Mouse (Mus musculus) forebrain, embryonic 11.5 days (tissue): ENCODE data around the gene Pygm. TPM values are rescaled to one million over a fixed set of nuclear protein-coding genes. Genes with fewer than 3 reads are reported as not detected.

Experiments
- ATAC-seq: fragments of 200-750 bp; cut with Nextera tagmentation; replicated peaks from 2 replicates; pipeline ENCODE4 v1.8.0; 2017; ENCODE audit warnings: moderate TSS enrichment; ENCODE audit not compliant: low FRiP score
- DNase-seq: peaks from one replicate; pipeline ENCODE4 v3.0.0-alpha.2; 2017; ENCODE audit warnings: low spot score
- H3K27ac ChIP-seq: fragments of 300-500 bp; sonication (generic); 2 replicates; pipeline ENCODE4 v1.5.1; 2014; ENCODE audit warnings: low read depth, low read length
- H3K27me3 ChIP-seq: fragments of 300-500 bp; sonication (generic); 2 replicates; pipeline ENCODE4 v1.6.1; 2014; ENCODE audit warnings: mild to moderate bottlenecking, low read length, mixed read lengths; ENCODE audit not compliant: control insufficient read depth, insufficient read depth
- H3K36me3 ChIP-seq: fragments of 300-500 bp; sonication (generic); 2 replicates; pipeline ENCODE4 v1.6.1; 2014; ENCODE audit warnings: mild to moderate bottlenecking, low read length, moderate library complexity, mixed read lengths; ENCODE audit not compliant: control insufficient read depth, insufficient read depth
- H3K4me1 ChIP-seq: fragments of 300-500 bp; sonication (generic); replicated peaks from 2 replicates; pipeline ENCODE4 v1.6.1; 2014; ENCODE audit warnings: low read length, mixed read lengths; ENCODE audit not compliant: control insufficient read depth, insufficient read depth
- H3K4me2 ChIP-seq: fragments of 300-500 bp; sonication (generic); 2 replicates; pipeline ENCODE4 v1.6.1; 2014; ENCODE audit warnings: low read depth, mild to moderate bottlenecking, low read length, moderate library complexity, mixed read lengths; ENCODE audit not compliant: severe bottlenecking
- H3K4me3 ChIP-seq: fragments of 300-500 bp; sonication (generic); 2 replicates; pipeline ENCODE4 v1.5.1; 2014; ENCODE audit warnings: low read depth, low read length
- H3K9ac ChIP-seq: fragments of 300-500 bp; sonication (generic); 2 replicates; pipeline ENCODE4 v1.6.1; 2014; ENCODE audit warnings: low read length
- H3K9me3 ChIP-seq: fragments of 300-500 bp; sonication (generic); 2 replicates; pipeline ENCODE4 v1.6.1; 2016; ENCODE audit warnings: low read length, mixed read lengths; ENCODE audit not compliant: control insufficient read depth
- WGBS: fragments of 180-500 bp; shearing (Covaris S2); extraction: QIAGEN DNeasy Blood & Tissue Kit; methylation state at CpG from one replicate; pipeline ENCODE4 v1.1.7; 2014; 5-methylcytosine and 5-hydroxymethylcytosine counted together
- polyA plus RNA-seq: library from polyadenylated mRNA; unstranded; fragments of >200 nt; fragmentation: Nextera tagmentation; extraction: Ambion mirVana; gene quantifications from 2 replicates; pipeline ENCODE4 v1.2.1, GENCODE M21; 2014

The Pygm gene
- polyA plus RNA-seq, 1 experiment from 2014 or later: 1.2 TPM

GRCm38 (mm10) chr19:6422014-6422413, 37.8 kb downstream of the Pygm start:
- DNase-seq: no peak
- no peak for ATAC-seq
- Histone ChIP-seq H3K27ac (no peak overlapping the region), H3K4me1 (peaks cover 14% of the 10 kb centered on the region; the same call in 1 of the 2 replicates), H3K27me3 (peaks cover 25% of the 10 kb centered on the region), H3K9me3 (no peaks in the 10 kb centered on the region), H3K4me2 (no peak overlapping the region), H3K4me3 (no peak overlapping the region), H3K36me3 (no peaks in the 10 kb centered on the region), H3K9ac (no peak overlapping the region)
- WGBS: 77% methylated on average over 7 of the region's 7 CpGs

- DNase-seq (no peak), ATAC-seq (no peak)
- Histone ChIP-seq H3K9ac (no peak overlapping the region), H3K9me3 (no peaks in the 10 kb centered on the region), H3K4me1 (peaks cover 20% of the 10 kb centered on the region), H3K4me3 (no peak overlapping the region), H3K27me3 (peaks cover 38% of the 10 kb centered on the region), H3K4me2 (no peak overlapping the region), H3K27ac (no peak overlapping the region), H3K36me3 (no peaks in the 10 kb centered on the region)
- WGBS: 91% methylated on average over 16 of the region's 16 CpGs
Observed at GRCm38 (mm10) chr19:6423241-6423640, 39.0 kb downstream of the Pygm start.

GRCm38 (mm10) chr19:6424137-6424881, 40.1 kb downstream of the Pygm start:
- Histone ChIP-seq H3K9me3 (no peaks in the 10 kb centered on the region), H3K4me2 (no peak overlapping the region), H3K27ac (no peak overlapping the region), H3K9ac (no peak overlapping the region), H3K27me3 (peaks cover 46% of the 10 kb centered on the region), H3K4me3 (no peak overlapping the region), H3K36me3 (no peaks in the 10 kb centered on the region), H3K4me1 (peaks cover 27% of the 10 kb centered on the region)
- no peak for ATAC-seq
- 64% methylated on average over 8 of the region's 8 CpGs for WGBS
- no peak for DNase-seq

- no peak overlapping the region for H3K9ac ChIP-seq
- peak; percentile 49 for ATAC-seq
- H3K4me1 ChIP-seq: peaks cover 28% of the 10 kb centered on the region
- H3K9me3 ChIP-seq: no peaks in the 10 kb centered on the region
- peak overlapping the region; percentile 51; the same call in 1 of the 2 replicates for H3K27ac ChIP-seq
- no peak for DNase-seq
- H3K36me3 ChIP-seq: no peaks in the 10 kb centered on the region
- peaks cover 40% of the 10 kb centered on the region for H3K27me3 ChIP-seq
- H3K4me3 ChIP-seq: no peak overlapping the region
- WGBS: 40% methylated on average over 5 of the region's 5 CpGs
- H3K4me2 ChIP-seq: no peak overlapping the region
Observed at GRCm38 (mm10) chr19:6425595-6425994, 41.4 kb downstream of the Pygm start.

- DNase-seq (peak; percentile 78), ATAC-seq (no peak)
- Histone ChIP-seq H3K4me2 (peak overlapping the region; percentile 2; the same call in 1 of the 2 replicates), H3K4me3 (no peak overlapping the region), H3K27me3 (peaks cover 36% of the 10 kb centered on the region), H3K9ac (no peak overlapping the region), H3K27ac (no peak overlapping the region), H3K4me1 (peaks cover 28% of the 10 kb centered on the region), H3K36me3 (no peaks in the 10 kb centered on the region), H3K9me3 (no peaks in the 10 kb centered on the region)
- WGBS: 16% methylated on average over 13 of the region's 13 CpGs
Observed at GRCm38 (mm10) chr19:6426703-6427500, 42.7 kb downstream of the Pygm start.

- H3K4me2 ChIP-seq: peak overlapping the region; percentile 74
- no peaks in the 10 kb centered on the region for H3K36me3 ChIP-seq
- peak; percentile 67 for DNase-seq
- no peaks in the 10 kb centered on the region for H3K9me3 ChIP-seq
- no peak overlapping the region for H3K27ac ChIP-seq
- 2% methylated on average over 89 of the region's 94 CpGs for WGBS
- peaks cover 36% of the 10 kb centered on the region for H3K27me3 ChIP-seq
- H3K9ac ChIP-seq: no peak overlapping the region; the same call in 1 of the 2 replicates
- H3K4me1 ChIP-seq: peaks cover 28% of the 10 kb centered on the region
- peak; percentile 26 for ATAC-seq
- H3K4me3 ChIP-seq: peak overlapping the region; percentile 30
Observed at GRCm38 (mm10) chr19:6427653-6428434, 43.6 kb downstream of the Pygm start.

GRCm38 (mm10) chr19:6428501-6429200, 44.5 kb downstream of the Pygm start:
- DNase-seq: peak; percentile 81
- peak overlapping the region; percentile 41 for H3K9ac ChIP-seq
- ATAC-seq: peak; percentile 53
- H3K4me1 ChIP-seq: peaks cover 28% of the 10 kb centered on the region
- H3K9me3 ChIP-seq: no peaks in the 10 kb centered on the region
- no peak overlapping the region for H3K27ac ChIP-seq
- H3K36me3 ChIP-seq: no peaks in the 10 kb centered on the region
- peaks cover 36% of the 10 kb centered on the region for H3K27me3 ChIP-seq
- peak overlapping the region; percentile 74 for H3K4me2 ChIP-seq
- under 1% methylated on average over 60 of the region's 60 CpGs for WGBS
- peak overlapping the region; percentile 30 for H3K4me3 ChIP-seq

- no peaks in the 10 kb centered on the region for H3K9me3 ChIP-seq
- H3K4me2 ChIP-seq: no peak overlapping the region
- H3K36me3 ChIP-seq: no peaks in the 10 kb centered on the region
- no peak overlapping the region for H3K9ac ChIP-seq
- WGBS: 79% methylated on average over 10 of the region's 10 CpGs
- no peak overlapping the region for H3K27ac ChIP-seq
- ATAC-seq (no peak), DNase-seq (no peak)
- no peak overlapping the region for H3K4me3 ChIP-seq
- H3K4me1 ChIP-seq: peaks cover 25% of the 10 kb centered on the region
- H3K27me3 ChIP-seq: no peaks in the 10 kb centered on the region
Observed at GRCm38 (mm10) chr19:6443016-6443415, 58.8 kb downstream of the Pygm start.
